Mouse (Mus musculus) liver, embryonic 16.5 days (tissue): ENCODE measurements around the gene Snx1. TPM values are rescaled to one million over a fixed set of nuclear protein-coding genes. Genes with fewer than 3 reads are reported as not detected.
A peak's percentile ranks its signal among the peaks of the same experiment; 100 is the strongest.

Experiments used
- ATAC-seq: fragments of 200-750 bp; cut with Nextera tagmentation; 2 replicates; pipeline ENCODE4 v1.8.0; 2017; ENCODE audit warnings: low read depth, mild to moderate bottlenecking, moderate number of reproducible peaks, moderate library complexity
- H3K27ac ChIP-seq: fragments of 300-500 bp; sonication (generic); 2 replicates; pipeline ENCODE4 v1.5.1; 2014; ENCODE audit warnings: mild to moderate bottlenecking, low read length
- H3K27me3 ChIP-seq: fragments of 300-500 bp; sonication (generic); 2 replicates; pipeline ENCODE4 v1.6.1; 2014; ENCODE audit warnings: low read depth, low read length, mixed read lengths; ENCODE audit not compliant: control insufficient read depth, insufficient read depth
- H3K36me3 ChIP-seq: fragments of 300-500 bp; sonication (generic); 2 replicates; pipeline ENCODE4 v1.6.1; 2014; ENCODE audit warnings: mild to moderate bottlenecking; ENCODE audit not compliant: control insufficient read depth, insufficient read depth
- H3K4me1 ChIP-seq: fragments of 300-500 bp; sonication (generic); 2 replicates; pipeline ENCODE4 v1.6.1; 2014; ENCODE audit warnings: low read depth, low read length, mixed read lengths; ENCODE audit not compliant: control insufficient read depth
- H3K4me2 ChIP-seq: fragments of 300-500 bp; sonication (generic); 2 replicates; pipeline ENCODE4 v1.6.1; 2014; ENCODE audit warnings: low read depth, low read length, mixed read lengths
- H3K4me3 ChIP-seq: fragments of 300-500 bp; sonication (generic); 2 replicates; pipeline ENCODE4 v1.5.1; 2014; ENCODE audit warnings: low read depth, mild to moderate bottlenecking, low read length
- H3K9ac ChIP-seq: fragments of 300-500 bp; sonication (generic); 2 replicates; pipeline ENCODE4 v1.6.1; 2014; ENCODE audit warnings: low read depth, low read length
- H3K9me3 ChIP-seq: fragments of 300-500 bp; sonication (generic); replicated peaks from 2 replicates; pipeline ENCODE4 v1.6.1; 2016; ENCODE audit warnings: low read length; ENCODE audit not compliant: control insufficient read depth
- WGBS: fragments of 180-500 bp; shearing (Covaris S2); extraction: QIAGEN DNeasy Blood & Tissue Kit; methylation state at CpG from one replicate; pipeline ENCODE4 v1.1.7; 2014; ENCODE audit not compliant: insufficient replicate concordance; 5-methylcytosine and 5-hydroxymethylcytosine counted together
- polyA plus RNA-seq: library from polyadenylated mRNA; unstranded; fragments of >200 nt; fragmentation: Nextera tagmentation; extraction: Ambion mirVana; gene quantifications from 2 replicates; pipeline ENCODE4 v1.2.1, GENCODE M21; 2015

Snx1 gene
- polyA plus RNA-seq: 59.6 and 63.8 TPM in 2 replicates

DNA sequence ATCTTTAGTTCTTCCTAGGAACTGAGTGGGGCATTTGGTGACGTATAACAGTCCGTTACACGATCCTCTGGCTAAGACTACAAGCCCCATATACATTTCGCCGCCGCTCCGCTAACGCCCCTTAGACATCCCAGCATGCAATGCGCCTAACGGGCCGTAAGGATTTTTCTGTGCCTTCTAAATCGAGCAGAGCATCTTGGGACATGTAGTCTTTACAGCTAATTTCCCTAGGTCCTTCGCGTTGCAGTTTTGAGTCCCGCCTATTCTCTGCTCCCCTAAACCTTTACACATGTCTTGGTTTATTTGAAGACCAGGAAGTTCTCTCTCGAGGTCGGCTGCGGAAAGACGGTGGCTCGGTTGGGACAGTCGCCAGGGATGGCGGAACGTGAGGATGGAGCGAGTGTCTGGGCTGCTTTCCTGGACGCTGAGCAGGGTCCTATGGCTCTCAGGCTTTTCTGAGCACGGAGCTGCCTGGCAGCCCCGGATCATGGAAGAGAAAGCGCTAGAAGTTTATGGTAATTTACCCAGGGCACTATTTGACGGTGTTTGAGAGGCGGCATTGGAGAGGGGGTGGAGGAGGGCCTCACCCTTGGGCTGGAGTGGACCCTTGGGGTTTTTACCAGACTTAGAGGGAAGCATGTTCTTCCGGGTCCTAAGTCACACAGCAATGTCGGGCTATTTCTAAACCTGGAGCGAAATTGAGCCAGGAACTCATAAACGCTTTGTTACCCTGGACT is at the start of gene Snx1, which contains the start of gene Ciao2a:
TSS of gene Snx1 (minus strand) at position 132 of the 737 bp plus-strand sequence.
TSS of gene Ciao2a (plus strand) at position 156 of the 737 bp plus-strand sequence.
- peak; percentile 57 for ATAC-seq
- under 1% methylated on average over 34 of the region's 34 CpGs for WGBS

DNA sequence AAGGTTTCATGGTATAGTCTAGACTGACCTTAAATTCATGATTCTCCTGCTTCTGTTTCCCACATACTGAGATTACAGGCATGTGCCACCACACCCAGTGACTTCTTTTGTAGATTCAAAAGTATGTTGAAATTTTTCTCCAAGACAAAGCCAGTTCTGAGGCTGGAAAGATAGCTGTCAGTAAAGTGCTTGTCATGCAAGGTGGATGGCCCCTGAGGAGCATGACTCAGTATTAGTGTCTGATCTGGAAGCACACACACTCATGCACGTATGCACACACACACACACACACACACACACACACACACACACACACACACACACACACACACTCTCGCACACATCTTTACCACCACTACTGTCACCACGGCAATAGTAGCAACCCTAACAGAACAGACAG is 48.6 kb upstream of the Snx1 start:
- H3K4me1 ChIP-seq: peaks cover 43% of the 10 kb centered on the region
- H3K27me3 ChIP-seq: no peaks in the 10 kb centered on the region
- 50% methylated on average over 3 of the region's 3 CpGs for WGBS
- ATAC-seq: no peak
- H3K36me3 ChIP-seq: no peaks in the 10 kb centered on the region
- H3K9ac ChIP-seq: no peak overlapping the region; the same call in 1 of the 2 replicates
- no peaks in the 10 kb centered on the region for H3K9me3 ChIP-seq
- no peak overlapping the region for H3K4me3 ChIP-seq
- H3K27ac ChIP-seq: peak overlapping the region; percentile 51
- H3K4me2 ChIP-seq: no peak overlapping the region

More for the DNA sequence above, at the start of gene Snx1, which contains the start of gene Ciao2a:
- Histone ChIP-seq H3K4me1 (peaks cover 39% of the 10 kb centered on the region), H3K27ac (peak within 1 kb of the TSS; percentile 96), H3K36me3 (peaks cover 4% of the 10 kb centered on the region; the same call in 1 of the 2 replicates), H3K9me3 (no peaks in the 10 kb centered on the region), H3K4me3 (peak within 1 kb of the TSS; percentile 83), H3K4me2 (peak within 1 kb of the TSS; percentile 97), H3K9ac (peak within 1 kb of the TSS; percentile 86), H3K27me3 (no peaks in the 10 kb centered on the region)

DNA sequence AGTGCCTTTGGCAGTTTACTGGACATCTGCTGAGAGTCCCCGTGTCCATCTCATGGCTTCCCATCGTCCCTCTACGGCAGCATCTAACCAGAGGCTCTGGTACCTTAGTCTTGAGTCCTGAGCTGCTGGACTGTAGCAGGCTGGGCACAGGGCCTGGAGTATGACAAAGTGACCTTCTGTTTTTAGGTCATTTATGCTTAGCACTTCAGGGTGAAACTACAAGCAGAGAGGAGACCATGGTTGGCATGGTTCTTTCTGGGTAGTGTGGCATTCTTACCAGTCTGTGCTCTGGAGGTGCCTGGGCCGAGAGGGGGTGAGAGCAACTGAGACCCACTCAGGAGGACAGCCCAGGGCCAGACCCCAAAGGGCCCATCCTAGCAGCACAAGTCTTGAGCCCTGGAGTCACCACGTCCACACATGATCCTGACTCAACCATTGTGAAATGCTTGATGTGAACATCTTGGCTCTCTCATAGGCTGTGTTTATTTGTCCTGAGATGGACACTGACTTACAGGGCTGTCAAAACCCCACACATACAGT is 47.0 kb upstream of the Snx1 start:
- Histone ChIP-seq H3K36me3 (0 out of 2 replicates have a peak, but pooled peaks cover 2% of the 10 kb centered on the region), H3K27ac (no peak overlapping the region), H3K9ac (no peak overlapping the region), H3K9me3 (no peaks in the 10 kb centered on the region), H3K27me3 (no peaks in the 10 kb centered on the region), H3K4me3 (no peak overlapping the region), H3K4me1 (peaks cover 30% of the 10 kb centered on the region), H3K4me2 (no peak overlapping the region)
- no peak for ATAC-seq
- 86% methylated on average over 5 of the region's 5 CpGs for WGBS

DNA sequence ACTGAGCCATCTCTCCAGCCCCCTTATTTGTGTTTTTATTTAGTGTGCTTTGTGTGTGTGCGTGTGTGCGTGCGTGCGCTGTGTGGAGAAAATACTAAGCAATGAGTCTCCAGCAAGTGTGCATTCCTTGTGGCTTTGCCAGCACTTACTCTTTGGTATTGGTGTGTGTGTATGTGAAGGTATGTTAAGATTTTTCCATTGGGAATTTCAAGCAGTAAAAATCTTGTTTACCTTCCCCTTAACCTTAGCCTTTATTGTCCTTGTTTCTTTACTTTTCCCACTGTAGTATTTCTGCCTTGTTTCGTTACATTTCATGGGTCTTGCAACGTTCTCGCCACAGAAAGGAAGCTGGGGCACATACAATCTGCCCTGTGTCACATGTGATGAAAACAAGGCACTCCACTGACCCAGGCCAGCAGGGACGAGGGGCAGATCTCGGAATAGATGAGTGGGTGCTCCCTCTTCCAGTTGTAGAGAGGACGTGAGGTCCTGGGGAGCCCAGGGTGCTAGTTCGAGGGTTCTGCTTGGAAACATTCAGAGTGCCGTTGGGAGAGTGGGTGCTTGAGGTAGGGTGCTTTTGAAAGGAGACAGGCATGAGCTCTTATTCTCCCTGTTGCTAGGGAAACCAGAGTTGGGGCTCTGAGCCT is 45.0 kb upstream of the Snx1 start:
- peaks cover 29% of the 10 kb centered on the region for H3K4me1 ChIP-seq
- H3K9me3 ChIP-seq: no peaks in the 10 kb centered on the region
- no peak for ATAC-seq
- no peak overlapping the region for H3K4me3 ChIP-seq
- H3K9ac ChIP-seq: no peak overlapping the region
- no peaks in the 10 kb centered on the region for H3K27me3 ChIP-seq
- 74% methylated on average over 12 of the region's 12 CpGs for WGBS
- no peak overlapping the region for H3K27ac ChIP-seq
- H3K4me2 ChIP-seq: no peak overlapping the region
- H3K36me3 ChIP-seq: 0 out of 2 replicates have a peak, but pooled peaks cover 2% of the 10 kb centered on the region

DNA sequence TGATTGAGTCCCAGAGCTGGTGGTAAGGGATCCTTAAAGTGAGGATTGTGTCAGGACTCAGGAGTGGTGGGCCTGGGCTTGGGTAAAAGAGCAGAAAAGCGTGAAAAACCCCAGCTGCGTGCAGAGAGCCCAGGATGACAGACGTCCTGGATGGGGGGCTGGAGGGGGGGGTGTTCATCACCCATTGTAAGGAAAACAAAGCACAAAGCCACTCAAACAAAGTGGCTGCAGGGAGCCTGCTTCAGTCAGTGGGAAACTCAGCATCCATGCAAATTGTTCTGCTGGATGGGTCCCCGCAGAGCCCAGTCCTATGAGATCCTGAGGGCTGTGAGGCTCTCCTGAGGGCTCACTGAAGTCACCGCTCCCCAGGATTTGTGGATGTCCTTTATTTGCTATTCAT is 44.1 kb upstream of the Snx1 start:
- Histone ChIP-seq H3K4me2 (no peak overlapping the region), H3K27me3 (no peaks in the 10 kb centered on the region), H3K9me3 (no peaks in the 10 kb centered on the region), H3K9ac (no peak overlapping the region), H3K36me3 (peaks cover 6% of the 10 kb centered on the region), H3K27ac (no peak overlapping the region), H3K4me1 (peaks cover 29% of the 10 kb centered on the region), H3K4me3 (no peak overlapping the region)
- ATAC-seq: no peak
- WGBS: 81% methylated on average over 5 of the region's 5 CpGs

DNA sequence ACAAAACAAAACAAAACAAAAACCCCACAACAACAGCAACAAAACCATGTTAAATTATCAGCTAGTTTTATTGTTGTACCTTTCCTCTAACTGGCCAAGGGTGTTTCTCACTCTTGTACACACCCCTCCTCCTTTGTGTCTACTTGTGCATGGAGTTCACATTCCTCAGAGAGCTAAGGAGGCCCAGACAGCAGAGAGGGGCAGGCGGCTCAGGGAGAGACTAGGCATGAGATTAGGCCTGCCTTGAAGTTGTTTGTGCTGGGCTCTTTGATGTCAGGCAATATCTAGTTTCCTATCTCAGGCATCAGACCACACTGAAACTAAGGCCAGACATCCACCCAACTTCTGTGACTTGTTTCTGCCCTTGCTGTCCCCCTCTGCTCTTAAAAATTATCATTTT is 41.8 kb upstream of the Snx1 start:
- no peak overlapping the region for H3K9ac ChIP-seq
- no peak overlapping the region for H3K4me3 ChIP-seq
- ATAC-seq: peak; percentile 61
- peaks cover 18% of the 10 kb centered on the region for H3K4me1 ChIP-seq
- peak overlapping the region; percentile 9; the same call in 1 of the 2 replicates for H3K27ac ChIP-seq
- WGBS: 27% methylated on average over 1 of the region's 1 CpGs
- H3K4me2 ChIP-seq: no peak overlapping the region
- no peaks in the 10 kb centered on the region for H3K9me3 ChIP-seq
- H3K27me3 ChIP-seq: no peaks in the 10 kb centered on the region
- H3K36me3 ChIP-seq: peaks cover 8% of the 10 kb centered on the region

DNA sequence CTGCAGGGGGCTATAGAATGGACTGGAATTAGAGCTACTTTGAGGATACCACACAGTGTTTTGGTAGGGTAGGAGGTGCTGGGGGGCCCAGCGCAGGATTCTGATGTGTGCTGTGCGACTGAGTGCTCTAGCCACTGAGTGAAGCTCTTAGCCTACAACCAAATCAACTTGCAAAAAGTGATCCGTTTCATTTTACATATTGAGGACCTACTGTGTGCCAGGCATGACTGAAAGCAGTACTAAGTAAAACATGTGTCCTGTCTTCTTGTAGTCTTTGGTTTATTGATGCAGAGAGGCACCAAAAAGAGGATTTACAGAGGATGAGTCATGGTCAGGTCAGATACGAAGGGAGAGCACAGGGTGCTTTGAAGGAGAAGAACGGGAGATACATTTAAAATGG is 40.8 kb upstream of the Snx1 start:
- Histone ChIP-seq H3K27ac (no peak overlapping the region), H3K36me3 (peaks cover 8% of the 10 kb centered on the region), H3K27me3 (no peaks in the 10 kb centered on the region), H3K9ac (no peak overlapping the region), H3K4me2 (no peak overlapping the region), H3K4me3 (no peak overlapping the region), H3K4me1 (peaks cover 28% of the 10 kb centered on the region), H3K9me3 (no peaks in the 10 kb centered on the region)
- WGBS: 79% methylated on average over 5 of the region's 5 CpGs
- ATAC-seq: no peak

DNA sequence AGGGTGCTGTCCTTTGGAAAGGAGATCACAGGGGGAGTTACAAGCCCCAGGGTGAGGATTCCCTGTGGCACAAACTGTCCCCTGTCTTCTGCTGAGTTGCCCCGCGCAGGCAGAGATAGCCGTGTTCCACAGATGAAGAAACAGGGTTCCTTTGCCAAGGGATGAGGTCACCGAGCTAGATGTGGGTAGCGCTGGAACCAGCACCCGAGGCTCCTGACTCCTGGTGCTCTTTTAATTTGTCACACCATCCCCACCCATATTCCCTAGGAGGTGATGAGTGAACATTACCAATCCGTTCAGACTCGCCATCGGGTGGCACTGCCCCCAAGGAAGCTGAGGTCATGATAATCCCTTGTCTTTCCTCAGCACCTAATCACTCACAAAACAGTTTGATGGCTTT is 36.6 kb upstream of the Snx1 start:
- no peak overlapping the region for H3K9ac ChIP-seq
- H3K27me3 ChIP-seq: no peaks in the 10 kb centered on the region
- no peak overlapping the region for H3K27ac ChIP-seq
- no peaks in the 10 kb centered on the region for H3K9me3 ChIP-seq
- H3K4me2 ChIP-seq: no peak overlapping the region
- no peak overlapping the region for H3K4me3 ChIP-seq
- H3K36me3 ChIP-seq: peaks cover 6% of the 10 kb centered on the region
- H3K4me1 ChIP-seq: peaks cover 36% of the 10 kb centered on the region
- no peak for ATAC-seq
- WGBS: 70% methylated on average over 9 of the region's 9 CpGs

DNA sequence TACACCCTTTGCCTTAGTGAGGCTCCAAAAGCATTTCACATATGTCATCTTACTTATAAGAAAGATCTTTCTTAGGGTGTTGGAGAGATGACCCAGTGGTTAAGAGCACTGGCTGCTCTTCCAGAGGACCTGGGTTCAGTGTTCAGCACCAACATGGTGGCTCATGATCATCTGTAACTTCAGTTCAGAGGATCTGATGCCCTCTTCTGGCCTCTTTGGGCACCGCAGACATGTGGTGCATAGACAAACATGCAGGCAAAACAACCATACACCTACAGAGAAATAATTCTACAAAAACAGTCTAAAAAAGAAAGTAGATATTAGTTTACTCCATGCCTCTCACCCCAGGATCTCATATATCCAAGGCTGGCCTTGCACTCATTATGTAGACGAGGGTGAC is 33.8 kb upstream of the Snx1 start:
- Histone ChIP-seq H3K4me1 (peaks cover 30% of the 10 kb centered on the region), H3K9me3 (no peaks in the 10 kb centered on the region), H3K4me3 (peak overlapping the region; percentile 77; the same call in 1 of the 2 replicates), H3K4me2 (no peak overlapping the region), H3K27me3 (no peaks in the 10 kb centered on the region), H3K27ac (no peak overlapping the region), H3K36me3 (no peaks in the 10 kb centered on the region), H3K9ac (no peak overlapping the region)
- WGBS: 86% methylated on average over 2 of the region's 2 CpGs
- no peak for ATAC-seq
